Mouse (Mus musculus) olfactory bulb, adult 2 months (tissue): Measurements from ENCODE around the gene Suds3.

ENCODE experiments used
- CTCF ChIP-seq: fragments of 200-500 bp; IDR thresholded peaks from 2 replicates; pipeline ENCODE4 v1.5.1; 2012; ENCODE audit warnings: low read depth, mild to moderate bottlenecking, low read length, moderate library complexity; ENCODE audit not compliant: insufficient read depth
- POLR2A ChIP-seq: fragments of 200-500 bp; IDR thresholded peaks from 2 replicates; pipeline ENCODE4 v1.6.1; 2012; ENCODE audit warnings: mild to moderate bottlenecking, low read depth, low read length, moderate library complexity; ENCODE audit not compliant: insufficient read depth

DNA sequence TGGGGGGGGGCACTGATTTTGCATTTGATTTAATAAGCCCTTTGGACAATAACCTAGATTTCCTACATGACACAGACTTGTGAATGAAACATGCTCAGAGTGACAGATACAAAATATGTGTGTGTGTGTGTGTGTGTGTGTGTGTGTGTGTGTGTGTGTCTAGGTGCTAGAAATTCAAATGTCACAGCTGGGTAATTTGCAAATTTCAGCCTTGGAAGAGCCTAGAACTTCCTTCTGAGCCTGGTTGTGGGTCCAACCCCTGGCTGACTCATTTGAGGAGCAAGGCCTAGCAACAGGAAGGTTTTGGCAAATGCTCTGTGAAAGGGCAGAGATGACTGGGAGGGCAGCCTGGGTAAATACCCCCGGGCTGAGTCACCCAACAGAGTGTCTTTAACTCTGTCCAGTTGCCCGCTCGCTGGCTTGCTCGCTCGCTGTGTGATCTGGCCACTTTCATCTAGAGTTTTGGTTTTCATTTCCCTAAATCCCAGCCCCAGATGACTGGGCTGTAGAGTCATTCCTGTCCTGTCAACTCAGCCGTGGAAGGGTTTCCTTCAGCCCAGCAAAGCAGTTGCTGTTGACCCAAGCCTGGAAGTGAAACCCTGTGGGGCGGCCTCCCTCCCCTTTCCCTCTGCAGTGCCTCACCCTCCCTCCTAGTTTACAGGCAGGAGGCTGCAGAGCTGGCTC is 42.6 kb upstream of the Suds3 start:
- no peak for TF ChIP-seq POLR2A
- no peak for TF ChIP-seq CTCF
